Mouse (Mus musculus) heart, adult 2 months (tissue): Measurements from ENCODE around the gene Psmg4.
A peak's percentile ranks its signal among the peaks of the same experiment; 100 is the strongest.

ENCODE experiments used
- EP300 ChIP-seq: fragments of 200-500 bp; IDR thresholded peaks from 2 replicates; pipeline ENCODE4 v1.6.1; 2011; ENCODE audit warnings: low read depth, low read length, control low read depth; ENCODE audit not compliant: insufficient read depth
- POLR2A ChIP-seq: fragments of 200-500 bp; IDR thresholded peaks from 2 replicates; pipeline ENCODE4 v1.6.1; 2011; ENCODE audit warnings: mild to moderate bottlenecking, low read depth, low read length, control low read depth; ENCODE audit not compliant: insufficient read depth

GRCm38 (mm10) chr13:34153254-34154011 is 9.3 kb upstream of the Psmg4 start:
- TF ChIP-seq POLR2A (no peak), EP300 (0 out of 2 replicates have a peak, but pooled peaks have one; percentile 13)
